Mouse (Mus musculus): ENCODE measurements at regions not wholly inside any gene's neighbourhood (a gene's known extent, or its start where the extent isn't known, plus 50 kb on each side); places are given as distances from the start of the nearest gene placed in this dataset.
"Not testable (repeated sequence)": the region's sequence is repeated elsewhere in the genome, so short reads cannot be mapped to it uniquely, and the experiment has no call there.

DNA sequence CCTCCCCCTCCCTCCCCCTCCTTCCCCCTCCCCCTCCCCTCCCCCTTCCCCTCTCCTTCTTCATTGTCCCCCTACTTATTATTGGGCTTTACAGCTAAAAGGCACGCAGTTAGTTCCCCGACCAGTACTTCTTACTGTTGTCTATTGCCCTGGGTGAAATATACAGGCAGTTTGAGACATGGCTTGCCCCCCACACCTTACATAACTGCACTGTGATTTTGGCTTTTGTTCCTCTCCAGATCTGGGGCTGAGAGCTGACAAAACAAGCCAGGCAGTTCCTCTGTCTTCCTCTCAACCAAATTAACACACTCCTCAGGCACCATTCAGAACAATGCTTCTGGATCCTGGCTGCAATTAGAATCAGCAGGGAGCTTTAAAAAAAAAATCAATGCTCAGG is 116.4 kb upstream of the Dlg1 start:
- H3K4me1 ChIP-seq (ENCODE audit: control insufficient read depth, insufficient read depth, low read length) = 0 out of 2 replicates have a peak, but pooled peaks cover 3% of the 10 kb centered on the region
- no peaks in the 10 kb centered on the region for H3K27me3 ChIP-seq (ENCODE audit: control insufficient read depth, insufficient read depth, low read length)
- peak overlapping the region; percentile 38; the same call in 1 of the 2 replicates for H3K27ac ChIP-seq (replicated peaks; ENCODE audit: low read depth, low read length)
- no peaks in the 10 kb centered on the region for H3K36me3 ChIP-seq (replicated peaks; ENCODE audit: control insufficient read depth, insufficient read depth, low read depth, low read length)
- no peak overlapping the region for H3K4me3 ChIP-seq (ENCODE audit: low read depth, low read length)
- H3K4me2 ChIP-seq (ENCODE audit: low read depth, low read length) = no peak overlapping the region
- peak; percentile 50 for DNase-seq (ENCODE audit: low spot score)
- H3K9ac ChIP-seq (replicated peaks; ENCODE audit: low read length) = no peak overlapping the region
- 6% methylated on average over 2 of the region's 2 CpGs for WGBS
- no peak for ATAC-seq (replicated peaks; ENCODE audit: insufficient number of reproducible peaks, low FRiP score, low TSS enrichment, low read depth)
- H3K9me3 ChIP-seq (replicated peaks; ENCODE audit: control insufficient read depth, low read length) = no peaks in the 10 kb centered on the region

DNA sequence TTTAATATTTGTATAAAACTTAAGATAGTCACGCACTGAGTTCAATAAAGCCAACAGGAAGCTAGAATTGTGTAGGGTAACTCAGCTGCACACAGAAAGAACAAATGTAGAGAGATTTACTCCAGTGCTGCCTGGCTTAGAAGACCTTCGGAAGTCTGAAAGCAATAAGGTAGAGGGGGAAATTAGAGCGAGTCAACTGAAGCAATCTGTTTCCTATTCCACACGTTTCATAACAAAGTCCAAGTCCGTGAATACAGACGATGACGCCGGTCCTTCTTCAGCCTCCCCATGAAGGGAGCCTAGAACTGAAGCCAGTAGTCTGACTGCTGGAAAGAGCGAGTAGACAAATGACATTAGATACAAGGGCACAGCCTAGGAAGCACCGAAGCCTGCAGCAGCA is 115.9 kb upstream of the Dlg1 start:
- H3K9ac ChIP-seq (replicated peaks; ENCODE audit: low read length) = no peak overlapping the region
- no peak overlapping the region for H3K4me3 ChIP-seq (ENCODE audit: low read depth, low read length)
- 29% methylated on average over 10 of the region's 10 CpGs for WGBS
- H3K4me1 ChIP-seq (ENCODE audit: control insufficient read depth, insufficient read depth, low read length) = 0 out of 2 replicates have a peak, but pooled peaks cover 3% of the 10 kb centered on the region
- no peaks in the 10 kb centered on the region for H3K36me3 ChIP-seq (replicated peaks; ENCODE audit: control insufficient read depth, insufficient read depth, low read depth, low read length)
- no peak overlapping the region; the same call in none of the 2 replicates for H3K27ac ChIP-seq (replicated peaks; ENCODE audit: low read depth, low read length)
- ATAC-seq (replicated peaks; ENCODE audit: insufficient number of reproducible peaks, low FRiP score, low TSS enrichment, low read depth) (no peak), DNase-seq (ENCODE audit: low spot score) (peak; percentile 63)
- no peak overlapping the region for H3K4me2 ChIP-seq (ENCODE audit: low read depth, low read length)
- no peaks in the 10 kb centered on the region for H3K9me3 ChIP-seq (replicated peaks; ENCODE audit: control insufficient read depth, low read length)
- no peaks in the 10 kb centered on the region for H3K27me3 ChIP-seq (ENCODE audit: control insufficient read depth, insufficient read depth, low read length)

DNA sequence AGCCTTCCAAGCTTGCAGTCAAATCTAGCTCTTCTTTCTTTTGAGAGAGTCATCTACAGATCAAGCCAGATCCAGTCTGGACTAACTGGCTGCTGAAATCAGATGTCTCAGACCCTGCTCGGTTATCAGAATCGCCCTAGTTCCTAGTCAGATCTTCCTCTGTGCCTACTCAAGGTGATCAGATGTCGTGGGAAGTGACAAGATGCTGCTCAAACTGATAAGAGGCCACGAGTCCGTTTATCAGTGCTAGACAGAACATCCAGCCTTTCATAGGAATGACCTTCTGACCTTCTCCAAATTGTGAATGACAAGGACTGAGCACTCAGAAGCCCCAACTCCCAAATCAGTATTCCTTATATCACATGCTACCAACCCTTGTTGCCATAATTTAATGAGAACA is 113.3 kb upstream of the Dlg1 start:
- Histone ChIP-seq H3K4me1 (ENCODE audit: control insufficient read depth, insufficient read depth, low read length) (0 out of 2 replicates have a peak, but pooled peaks cover 3% of the 10 kb centered on the region), H3K27me3 (ENCODE audit: control insufficient read depth, insufficient read depth, low read length) (no peaks in the 10 kb centered on the region), H3K27ac (replicated peaks; ENCODE audit: low read depth, low read length) (no peak overlapping the region), H3K4me3 (ENCODE audit: low read depth, low read length) (no peak overlapping the region), H3K9ac (replicated peaks; ENCODE audit: low read length) (no peak overlapping the region), H3K36me3 (replicated peaks; ENCODE audit: control insufficient read depth, insufficient read depth, low read depth, low read length) (no peaks in the 10 kb centered on the region), H3K4me2 (ENCODE audit: low read depth, low read length) (no peak overlapping the region), H3K9me3 (replicated peaks; ENCODE audit: control insufficient read depth, low read length) (no peaks in the 10 kb centered on the region)
- DNase-seq (ENCODE audit: low spot score) (no peak), ATAC-seq (replicated peaks; ENCODE audit: insufficient number of reproducible peaks, low FRiP score, low TSS enrichment, low read depth) (no peak)
- WGBS = 82% methylated on average over 5 of the region's 5 CpGs

DNA sequence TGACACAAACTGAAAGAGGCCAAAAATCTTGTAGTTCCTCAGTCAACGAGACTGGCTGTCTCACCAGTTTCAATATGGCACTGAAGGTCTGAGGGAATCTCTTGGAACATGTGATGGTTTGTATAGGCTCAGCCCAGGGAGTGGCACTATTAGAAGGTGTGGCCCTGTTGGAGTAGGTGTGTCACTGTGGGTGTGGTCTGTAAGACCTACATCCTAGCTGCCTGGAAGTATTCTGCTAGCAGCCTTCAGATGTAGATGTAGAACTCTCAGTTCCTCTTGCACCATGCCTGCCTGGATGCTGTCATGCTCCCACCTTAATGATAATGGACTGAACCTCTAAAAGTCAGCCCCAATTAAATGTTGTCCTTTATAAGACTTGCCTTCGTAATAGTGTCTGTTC is 112.7 kb upstream of the Dlg1 start:
- not testable (repeated sequence) for H3K4me3 ChIP-seq (ENCODE audit: low read depth, low read length); H3K4me2 ChIP-seq (ENCODE audit: low read depth, low read length); H3K27ac ChIP-seq (replicated peaks; ENCODE audit: low read depth, low read length); H3K4me1 ChIP-seq (ENCODE audit: control insufficient read depth, insufficient read depth, low read length); H3K36me3 ChIP-seq (replicated peaks; ENCODE audit: control insufficient read depth, insufficient read depth, low read depth, low read length); DNase-seq (ENCODE audit: low spot score); H3K9me3 ChIP-seq (replicated peaks; ENCODE audit: control insufficient read depth, low read length); ATAC-seq (replicated peaks; ENCODE audit: insufficient number of reproducible peaks, low FRiP score, low TSS enrichment, low read depth); H3K9ac ChIP-seq (replicated peaks; ENCODE audit: low read length); H3K27me3 ChIP-seq (ENCODE audit: control insufficient read depth, insufficient read depth, low read length)
- 92% methylated on average over 2 of the region's 2 CpGs for whole genome bisulfite sequencing

DNA sequence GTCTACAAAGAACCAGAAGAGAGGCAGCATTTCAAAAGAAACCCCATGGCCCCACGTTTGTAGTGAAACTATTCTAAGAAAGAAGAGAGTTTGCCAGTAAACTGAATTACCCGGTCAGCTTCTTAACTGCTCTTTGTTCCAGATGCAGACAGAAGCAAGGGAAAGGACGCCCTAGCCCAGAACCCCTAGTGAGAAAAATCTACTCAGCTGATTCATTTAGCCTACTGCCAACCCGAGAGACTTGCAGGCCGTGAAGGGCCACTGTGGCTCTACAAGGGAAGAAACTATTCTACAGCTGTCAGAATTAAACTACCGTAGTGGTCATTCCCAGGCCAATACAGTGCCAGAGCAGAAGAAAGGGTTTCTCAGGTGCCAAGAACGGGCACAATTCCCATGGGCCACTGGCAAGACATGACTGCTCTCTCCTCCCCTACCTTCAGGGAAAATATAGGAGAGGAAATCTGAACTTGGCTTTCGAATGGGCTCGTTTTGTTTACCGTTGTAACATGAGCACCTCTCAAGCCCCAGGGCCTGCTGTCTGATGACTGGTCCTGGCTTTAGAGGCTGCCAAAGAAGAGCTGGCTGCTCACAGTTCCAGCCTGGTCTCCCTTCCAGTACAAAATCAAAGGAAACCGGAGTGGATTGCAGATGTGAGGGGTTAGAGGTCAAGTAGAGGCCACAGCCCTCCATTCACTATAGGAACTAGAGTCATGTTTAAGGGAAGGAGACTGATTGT is 111.7 kb upstream of the Dlg1 start:
- ATAC-seq (replicated peaks; ENCODE audit: insufficient number of reproducible peaks, low FRiP score, low TSS enrichment, low read depth) = peak; percentile 53; the same call in 1 of the 2 replicates
- 18% methylated on average over 11 of the region's 11 CpGs for WGBS
- no peak overlapping the region for H3K9ac ChIP-seq (replicated peaks; ENCODE audit: low read length)
- DNase-seq (ENCODE audit: low spot score) = peak; percentile 80
- no peaks in the 10 kb centered on the region for H3K9me3 ChIP-seq (replicated peaks; ENCODE audit: control insufficient read depth, low read length)
- H3K4me3 ChIP-seq (ENCODE audit: low read depth, low read length) = no peak overlapping the region
- no peaks in the 10 kb centered on the region for H3K27me3 ChIP-seq (ENCODE audit: control insufficient read depth, insufficient read depth, low read length)
- H3K4me1 ChIP-seq (ENCODE audit: control insufficient read depth, insufficient read depth, low read length) = no peaks in the 10 kb centered on the region
- H3K27ac ChIP-seq (replicated peaks; ENCODE audit: low read depth, low read length) = no peak overlapping the region
- H3K36me3 ChIP-seq (replicated peaks; ENCODE audit: control insufficient read depth, insufficient read depth, low read depth, low read length) = no peaks in the 10 kb centered on the region
- no peak overlapping the region for H3K4me2 ChIP-seq (ENCODE audit: low read depth, low read length)

DNA sequence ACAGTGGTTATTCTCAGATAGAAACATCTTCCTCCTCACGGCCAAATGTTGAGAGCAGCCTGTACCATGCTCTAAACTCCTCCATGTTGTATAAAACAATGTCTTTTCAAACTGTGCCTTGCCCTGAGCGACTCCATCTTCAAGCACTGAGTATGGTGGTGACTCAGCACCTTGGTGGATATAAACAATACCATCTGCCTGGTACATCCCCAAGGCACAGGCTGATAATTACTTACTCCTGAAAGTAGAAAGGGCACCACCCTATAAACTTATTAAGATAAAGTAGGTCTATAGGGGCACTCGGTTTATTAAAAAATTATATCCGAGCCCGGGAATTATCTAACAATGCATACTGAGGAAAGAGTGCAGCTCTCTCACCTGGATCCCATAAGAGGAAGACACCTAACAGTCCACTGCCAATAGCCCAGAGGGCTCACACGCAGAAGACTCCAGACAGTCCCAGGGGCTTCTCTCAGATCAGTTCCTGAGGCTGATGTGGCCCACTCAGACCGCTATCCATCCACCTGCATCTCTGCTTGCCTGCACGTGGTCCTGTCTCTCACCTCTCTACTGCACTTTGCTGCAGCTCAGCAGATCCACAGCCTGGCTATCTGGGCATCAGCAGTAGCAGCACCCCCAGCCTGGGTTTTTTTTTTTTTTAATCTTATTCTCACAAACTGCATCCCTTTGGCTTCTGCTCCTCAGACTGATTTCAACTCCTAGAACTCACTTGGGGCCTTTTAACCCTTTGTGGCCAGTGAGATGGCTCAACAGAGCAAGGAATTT is 109.7 kb upstream of the Dlg1 start:
- Histone ChIP-seq H3K4me2 (ENCODE audit: low read depth, low read length) (no peak overlapping the region), H3K36me3 (replicated peaks; ENCODE audit: control insufficient read depth, insufficient read depth, low read depth, low read length) (no peaks in the 10 kb centered on the region), H3K4me3 (ENCODE audit: low read depth, low read length) (no peak overlapping the region), H3K27ac (replicated peaks; ENCODE audit: low read depth, low read length) (no peak overlapping the region), H3K9me3 (replicated peaks; ENCODE audit: control insufficient read depth, low read length) (no peaks in the 10 kb centered on the region), H3K4me1 (ENCODE audit: control insufficient read depth, insufficient read depth, low read length) (no peaks in the 10 kb centered on the region), H3K27me3 (ENCODE audit: control insufficient read depth, insufficient read depth, low read length) (no peaks in the 10 kb centered on the region), H3K9ac (replicated peaks; ENCODE audit: low read length) (no peak overlapping the region)
- WGBS = 74% methylated on average over 8 of the region's 8 CpGs
- no peak for DNase-seq (ENCODE audit: low spot score)
- no peak for ATAC-seq (replicated peaks; ENCODE audit: insufficient number of reproducible peaks, low FRiP score, low TSS enrichment, low read depth)

DNA sequence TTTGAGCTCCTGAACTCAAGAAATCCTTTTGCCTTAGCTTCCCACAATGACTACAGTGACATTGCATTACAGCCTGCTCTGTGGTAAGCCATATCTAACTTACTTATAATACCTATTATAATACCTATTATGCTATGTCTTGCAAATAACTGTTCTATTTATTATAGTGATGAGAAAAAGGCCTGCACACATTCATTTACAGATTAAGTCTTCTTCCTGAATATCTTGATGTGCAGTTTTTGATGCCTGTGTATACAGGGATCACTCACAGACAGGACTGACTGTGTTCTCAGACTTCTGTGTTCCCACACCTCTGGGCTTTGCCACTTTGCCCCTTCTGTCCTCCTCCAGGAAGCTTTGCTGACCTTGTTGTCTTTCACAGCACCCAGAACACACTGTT is 102.8 kb upstream of the Dlg1 start:
- DNase-seq (ENCODE audit: low spot score) (no peak), ATAC-seq (replicated peaks; ENCODE audit: insufficient number of reproducible peaks, low FRiP score, low TSS enrichment, low read depth) (no peak)
- no peaks in the 10 kb centered on the region for H3K4me1 ChIP-seq (ENCODE audit: control insufficient read depth, insufficient read depth, low read length)
- no peak overlapping the region for H3K4me3 ChIP-seq (ENCODE audit: low read depth, low read length)
- H3K27me3 ChIP-seq (ENCODE audit: control insufficient read depth, insufficient read depth, low read length) = no peaks in the 10 kb centered on the region
- no peaks in the 10 kb centered on the region for H3K36me3 ChIP-seq (replicated peaks; ENCODE audit: control insufficient read depth, insufficient read depth, low read depth, low read length)
- H3K27ac ChIP-seq (replicated peaks; ENCODE audit: low read depth, low read length) = no peak overlapping the region
- H3K9me3 ChIP-seq (replicated peaks; ENCODE audit: control insufficient read depth, low read length) = no peaks in the 10 kb centered on the region
- no peak overlapping the region for H3K4me2 ChIP-seq (ENCODE audit: low read depth, low read length)
- no peak overlapping the region for H3K9ac ChIP-seq (replicated peaks; ENCODE audit: low read length)

DNA sequence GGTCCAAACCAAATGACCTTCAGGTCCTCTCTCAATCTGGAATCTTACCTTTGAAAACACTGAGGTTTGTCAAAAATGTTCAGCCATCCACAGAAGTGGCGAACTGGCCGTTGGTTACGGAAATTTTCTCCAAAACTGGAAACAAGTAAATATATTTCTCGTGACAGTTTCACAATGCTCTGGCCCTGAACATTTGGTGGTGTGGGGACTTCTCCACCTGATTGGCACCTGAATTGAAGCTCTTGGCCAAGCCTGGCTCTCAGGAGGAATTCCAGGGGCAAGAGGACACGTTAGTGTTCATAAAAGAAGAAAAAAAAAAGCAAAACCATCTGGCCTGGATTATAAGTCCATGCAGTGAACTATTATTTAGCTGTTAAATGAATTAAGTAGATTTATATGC is 98.3 kb upstream of the Dlg1 start:
- 70% methylated on average over 5 of the region's 5 CpGs for WGBS
- H3K9ac ChIP-seq (replicated peaks; ENCODE audit: low read length) = no peak overlapping the region
- no peaks in the 10 kb centered on the region for H3K9me3 ChIP-seq (replicated peaks; ENCODE audit: control insufficient read depth, low read length)
- H3K4me1 ChIP-seq (ENCODE audit: control insufficient read depth, insufficient read depth, low read length) = no peaks in the 10 kb centered on the region
- no peaks in the 10 kb centered on the region for H3K27me3 ChIP-seq (ENCODE audit: control insufficient read depth, insufficient read depth, low read length)
- no peak overlapping the region for H3K4me2 ChIP-seq (ENCODE audit: low read depth, low read length)
- H3K36me3 ChIP-seq (replicated peaks; ENCODE audit: control insufficient read depth, insufficient read depth, low read depth, low read length) = no peaks in the 10 kb centered on the region
- DNase-seq (ENCODE audit: low spot score) (no peak), ATAC-seq (replicated peaks; ENCODE audit: insufficient number of reproducible peaks, low FRiP score, low TSS enrichment, low read depth) (no peak)
- no peak overlapping the region for H3K27ac ChIP-seq (replicated peaks; ENCODE audit: low read depth, low read length)
- no peak overlapping the region for H3K4me3 ChIP-seq (ENCODE audit: low read depth, low read length)

Measured in embryonic facial prominence, embryonic 11.5 days (tissue).